Mouse (Mus musculus) left cerebral cortex, postnatal 25 days (tissue): ENCODE data around the gene Racgap1. TPM values are rescaled to one million over a fixed set of nuclear protein-coding genes. Genes with fewer than 3 reads are reported as not detected.

Source experiments
- DNase-seq, 2 experiments: peaks; one replicate each; pipeline ENCODE4 v3.0.0; 2022; ENCODE audit warnings: low spot score in 2 of 2, mixed read lengths in 1 of 2
- intact Hi-C: fragments of 180-260 bp; cut with DNase I; formaldehyde crosslinking; loops from one replicate; pipeline ENCODE4 v1.15.1; 2025
- total RNA-seq, 2 experiments: library from RNA; stranded (reverse); gene quantifications; 2 replicates each; pipeline ENCODE4 v1.2.3; 2021

Gene Racgap1
- total RNA-seq, 2 experiments from 2014 or later = 6.8 to 9.2 TPM

DNA sequence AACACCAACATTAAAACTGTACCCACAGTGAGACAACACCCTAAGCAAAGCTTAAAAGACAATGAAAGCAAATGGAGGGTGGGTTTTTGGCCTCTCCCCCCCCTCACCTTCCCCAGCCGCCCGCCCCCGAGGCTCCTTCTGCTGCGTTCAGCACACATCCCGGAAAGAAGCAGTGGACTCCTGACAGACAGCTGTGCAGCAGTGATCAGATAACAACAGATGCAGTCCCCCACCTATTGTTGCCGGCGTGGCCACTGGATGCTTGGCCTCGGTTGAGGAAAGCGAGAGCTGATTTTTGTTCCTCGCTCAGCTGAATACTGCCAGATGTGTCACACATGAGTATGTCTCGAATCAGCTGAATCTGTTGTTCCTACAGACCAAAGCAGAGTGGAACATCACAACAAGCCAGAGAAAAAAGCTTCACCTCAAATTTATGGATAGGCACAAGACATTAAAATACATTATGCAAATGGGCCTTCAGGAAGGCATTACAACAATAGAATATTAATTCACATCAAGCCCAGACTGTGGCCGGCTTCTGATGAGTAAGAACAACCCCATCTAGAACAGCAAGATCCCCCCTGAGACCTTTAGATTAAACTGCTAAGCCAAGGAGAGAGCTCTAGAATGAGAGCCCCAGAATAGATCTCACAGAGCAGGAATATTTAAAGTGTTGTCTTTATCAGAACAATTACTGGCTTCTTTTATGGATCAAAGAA lies 13.9 kb downstream of the Racgap1 start:
- intact Hi-C loops = no loop called here
- no peak for DNase-seq

- no peak for DNase-seq
- intact Hi-C loops = no loop called here
Measured at GRCm38 (mm10) chr15:99634702-99635101, 16.8 kb downstream of the Racgap1 start.

GRCm38 (mm10) chr15:99631618-99632017 lies 19.8 kb downstream of the Racgap1 start:
- intact Hi-C loops = no loop called here
- no peak for DNase-seq

- intact Hi-C loops = no loop called here
- DNase-seq = no peak
Measured at GRCm38 (mm10) chr15:99622063-99622462, 29.4 kb downstream of the Racgap1 start.

DNA sequence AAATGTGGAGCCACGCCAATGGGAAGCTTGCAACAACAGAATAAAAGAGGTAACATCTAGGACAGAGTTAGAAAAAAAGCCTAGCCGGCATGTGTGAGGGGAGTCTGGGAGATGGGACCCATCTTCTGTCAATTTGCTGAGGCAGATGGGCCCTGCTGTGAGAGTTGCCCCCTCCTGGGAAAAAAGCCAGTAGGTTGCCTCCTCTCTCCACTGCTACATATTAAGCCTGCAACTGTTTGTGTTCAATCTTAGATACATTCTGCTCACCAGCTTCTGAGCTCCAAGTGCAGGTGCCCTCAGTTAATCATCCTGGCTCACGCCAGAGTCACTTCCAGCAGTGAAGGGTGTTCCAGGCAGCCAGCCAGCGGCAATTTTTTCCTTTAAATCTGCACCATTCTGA lies 31.6 kb downstream of the Racgap1 start:
- peak in 1 of 2 experiments; percentile 43 for DNase-seq
- intact Hi-C loops = no loop called here

DNA sequence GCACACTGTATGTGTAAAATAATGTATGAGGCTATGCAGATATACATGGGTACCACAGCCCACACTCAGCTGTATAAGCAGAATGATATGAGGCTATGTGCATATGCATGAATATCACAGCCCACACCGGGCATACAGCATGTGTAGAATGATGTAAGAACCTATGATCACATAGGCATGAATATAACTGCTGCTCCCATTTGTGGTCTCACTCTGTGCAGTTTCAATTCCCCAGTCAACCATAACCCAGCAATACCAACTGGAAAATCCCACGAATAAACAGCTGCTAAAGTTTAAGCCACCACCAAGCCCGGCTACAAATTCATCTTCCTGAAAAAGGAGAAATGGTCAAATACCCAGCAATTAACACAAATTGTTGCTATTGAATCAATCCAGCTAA lies 32.9 kb downstream of the Racgap1 start:
- no peak for DNase-seq
- intact Hi-C loops = no loop called here

GRCm38 (mm10) chr15:99615246-99615645 lies 36.2 kb downstream of the Racgap1 start:
- intact Hi-C loops = no loop called here
- no peak for DNase-seq

- peak in 1 of 2 experiments; percentile 58 for DNase-seq
Measured at GRCm38 (mm10) chr15:99614753-99615152, 36.7 kb downstream of the Racgap1 start.

GRCm38 (mm10) chr15:99614273-99614672 lies 37.2 kb downstream of the Racgap1 start:
- intact Hi-C loops = no loop called here
- DNase-seq = no peak

More at GRCm38 (mm10) chr15:99614753-99615152, 36.7 kb downstream of the Racgap1 start:
- intact Hi-C loops = no loop called here

GRCm38 (mm10) chr15:99611563-99611962 lies 39.9 kb downstream of the Racgap1 start:
- DNase-seq = no peak
- intact Hi-C loops = no loop called here

DNA sequence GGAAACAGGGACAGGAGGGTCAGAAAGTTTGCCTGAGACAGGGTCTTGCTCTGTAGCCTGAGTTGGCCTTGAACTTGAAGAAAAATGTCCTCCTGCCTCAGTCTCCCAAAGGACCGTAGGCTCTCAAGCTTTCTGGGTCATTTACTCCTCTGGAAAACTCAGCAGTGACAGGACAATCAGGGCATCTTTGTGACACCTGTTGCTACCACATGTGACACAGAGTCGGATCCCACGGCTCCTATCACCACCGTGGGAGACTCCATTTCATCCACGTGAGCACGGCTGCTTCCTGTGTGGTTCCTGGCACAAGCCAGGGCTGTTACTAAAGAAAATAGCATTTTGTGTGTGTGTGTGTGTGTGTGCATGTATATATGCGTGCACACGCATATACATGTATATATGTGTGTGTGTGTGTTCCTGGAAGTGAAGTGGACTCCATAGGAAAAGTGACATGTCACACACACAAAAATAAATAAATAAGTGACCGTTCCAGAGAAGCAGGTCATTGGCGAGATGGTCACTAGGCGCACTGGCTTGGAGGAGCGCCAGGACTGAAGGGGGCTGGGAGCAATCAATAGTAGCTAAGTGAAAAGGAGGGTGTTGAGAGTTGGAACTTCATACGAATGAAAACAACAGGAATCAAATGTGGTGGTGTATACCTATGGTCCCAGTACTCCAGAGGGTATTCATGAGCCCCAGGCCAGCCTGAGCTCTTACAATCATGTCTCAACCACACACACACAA lies 42.9 kb downstream of the Racgap1 start:
- no peak for DNase-seq
- intact Hi-C loops = no loop called here

DNA sequence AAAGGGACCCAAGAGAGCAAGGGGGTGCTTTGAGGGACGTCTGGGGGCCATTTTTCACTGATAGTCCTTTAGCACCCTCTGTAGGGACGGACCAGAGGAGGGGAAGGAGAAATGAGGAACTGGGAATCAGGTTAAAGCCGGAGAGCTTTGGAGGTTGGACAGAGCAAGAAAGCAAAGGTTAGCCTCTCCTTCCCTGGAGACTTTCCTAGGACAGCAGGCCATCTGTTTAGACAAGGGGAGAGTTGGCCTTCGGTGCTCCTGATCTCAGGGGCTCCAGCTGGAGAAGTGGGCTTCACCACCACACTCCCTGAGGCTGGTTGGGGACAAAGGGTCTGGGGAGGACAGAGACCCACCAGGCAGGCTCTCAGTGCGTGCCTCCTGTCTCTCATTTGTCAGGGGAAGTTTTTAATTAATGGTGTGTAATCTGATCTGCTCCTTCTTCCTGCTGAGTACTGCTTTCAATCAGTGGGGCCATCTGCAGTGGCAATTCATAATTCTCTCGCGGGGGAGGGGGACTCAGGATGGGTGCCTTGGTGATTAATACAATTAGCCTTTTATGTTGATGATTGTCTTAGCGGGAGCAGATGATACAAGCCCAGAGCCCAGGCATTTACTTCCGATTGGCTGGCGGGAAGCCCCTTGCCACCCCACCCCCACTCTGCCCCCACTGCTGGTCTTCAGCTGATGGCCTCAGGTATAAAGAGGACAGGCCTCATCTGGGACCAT lies 43.9 kb downstream of the Racgap1 start:
- intact Hi-C loops = no loop called here
- DNase-seq = no peak

DNA sequence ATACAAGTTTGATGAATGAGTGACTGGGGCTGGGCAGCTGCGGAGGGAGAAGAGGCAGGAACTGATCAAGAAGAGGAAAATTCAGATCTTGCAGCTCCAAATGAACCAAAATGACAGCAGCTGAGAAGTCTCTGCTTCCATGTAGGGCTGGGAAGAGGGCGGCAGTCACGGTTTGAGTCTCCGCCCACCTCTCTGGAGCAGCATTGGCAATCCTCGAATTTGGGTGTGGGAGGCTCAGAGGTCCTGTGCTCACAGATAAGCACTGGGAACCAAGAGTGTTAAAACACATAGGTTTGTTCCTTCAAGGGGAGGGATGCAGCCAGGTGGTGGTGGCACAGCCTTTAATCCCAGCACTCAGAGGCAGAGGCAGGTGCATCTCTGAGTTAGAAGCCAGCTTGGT lies 44.9 kb downstream of the Racgap1 start:
- peak; percentile 55 to 82 for DNase-seq
- intact Hi-C loops = no loop called here

DNA sequence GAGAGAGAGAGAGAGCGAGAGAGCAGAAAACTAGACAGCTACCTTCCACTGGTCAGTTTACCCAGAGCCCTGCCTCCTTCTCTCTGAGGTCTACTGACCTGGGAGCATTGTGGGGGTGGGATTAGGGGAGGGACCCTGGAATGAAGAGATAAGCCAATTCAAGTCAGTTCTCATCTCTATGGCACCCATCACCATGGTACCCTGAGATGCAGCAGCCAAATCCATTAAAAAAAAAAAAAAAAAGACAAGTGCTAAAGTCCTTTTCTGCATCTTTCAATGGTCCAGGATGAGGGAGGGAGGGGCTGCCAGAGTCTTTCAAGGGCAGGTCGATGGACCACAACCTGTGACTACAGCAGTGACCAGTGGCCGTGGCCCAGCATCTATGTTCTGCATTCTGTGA lies 45.9 kb downstream of the Racgap1 start:
- DNase-seq = no peak
- intact Hi-C loops = no loop called here

DNA sequence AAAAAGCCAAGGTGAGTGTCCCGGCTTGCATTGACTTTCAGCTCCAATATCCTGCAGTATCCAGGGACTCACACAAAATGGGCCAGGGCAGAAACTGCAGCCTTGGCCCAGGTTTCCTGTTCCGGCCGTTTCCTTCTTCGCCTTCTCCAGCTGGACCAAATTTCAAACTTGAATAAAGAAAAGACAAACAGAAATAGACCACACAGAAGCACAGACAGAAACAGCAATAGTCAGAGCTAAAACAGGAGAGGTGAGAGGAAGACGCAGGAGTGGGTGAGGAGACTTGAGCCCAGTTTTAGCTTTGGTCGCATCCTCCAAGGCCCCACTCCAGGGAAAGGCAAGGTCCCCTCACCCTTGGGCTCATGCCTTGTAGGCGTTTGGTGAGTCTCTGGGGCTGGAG lies 48.2 kb downstream of the Racgap1 start:
- peak in 1 of 2 experiments; percentile 69 for DNase-seq
- intact Hi-C loops = no loop called here

- intact Hi-C loops = no loop called here
- no peak for DNase-seq
Measured at GRCm38 (mm10) chr15:99602206-99602820, 49.1 kb downstream of the Racgap1 start.

- intact Hi-C loops = no loop called here
- DNase-seq = no peak
Measured at GRCm38 (mm10) chr15:99601823-99602120, 49.7 kb downstream of the Racgap1 start.

- intact Hi-C loops = no loop called here
- no peak for DNase-seq
Measured at GRCm38 (mm10) chr15:99600986-99601822, 50.3 kb downstream of the Racgap1 start, which contains the start of gene Aqp6. Gene Aqp6, plus strand, starts transcription at chr15:99601400.
